Mouse (Mus musculus): ENCODE results near the gene Prf1. TPM values are rescaled to one million over a fixed set of nuclear protein-coding genes. Genes with fewer than 3 reads are reported as not detected.

Gene Prf1
- 0.07 TPM in 1 of 2 replicates, not detected in the other for polyA plus RNA-seq (2014; fragmentation: Nextera tagmentation; extraction: Ambion mirVana)

DNA sequence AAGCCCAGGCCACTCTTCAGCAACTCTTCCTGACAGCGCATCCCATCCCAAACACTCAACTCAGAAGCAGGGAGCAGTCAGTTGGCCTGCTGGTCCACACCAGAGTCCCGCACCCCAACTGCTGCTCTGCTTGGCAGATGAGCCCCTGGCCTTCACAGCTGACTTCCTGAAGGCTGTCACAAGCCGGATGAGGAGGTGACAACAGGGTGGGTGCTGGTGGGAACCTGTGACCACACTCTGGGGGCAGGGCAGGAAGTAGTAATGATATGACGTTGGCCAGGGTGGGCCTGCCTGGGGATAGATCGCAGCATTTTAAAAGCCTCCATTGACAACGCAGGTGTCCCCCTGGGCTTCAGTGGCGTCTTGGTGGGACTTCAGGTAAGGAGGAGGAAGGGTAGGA lies at the start of gene Prf1:
Prf1 (plus strand) TSS at position 357 of the 400 bp plus-strand sequence.
- H3K4me1 ChIP-seq (ENCODE audit: control insufficient read depth, insufficient read depth, low read length) = no peaks in the 10 kb centered on the region

DNA sequence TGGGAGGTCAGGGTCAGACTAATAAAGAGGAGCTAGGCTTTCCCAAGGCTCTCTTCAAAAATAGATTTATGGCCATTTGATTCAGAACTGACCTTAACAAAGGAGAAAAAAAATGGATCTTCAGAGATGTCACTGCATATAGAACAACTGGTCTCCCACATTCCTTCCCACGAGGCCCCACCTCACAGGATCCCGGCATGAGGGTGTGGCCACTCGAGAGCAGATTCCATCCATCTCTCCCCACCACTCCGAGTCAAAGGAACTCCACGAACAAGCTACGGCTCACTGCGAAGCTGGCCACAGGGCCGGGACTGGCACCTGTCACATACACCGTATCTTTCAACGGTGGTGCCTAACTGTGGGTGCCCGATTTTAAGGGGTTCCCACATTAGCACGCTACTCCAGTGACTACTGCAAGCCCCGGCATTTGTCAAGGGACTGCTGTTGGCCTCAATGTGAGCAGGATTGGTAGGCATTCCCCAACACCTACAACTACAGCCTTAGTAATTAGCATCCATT lies 49.0 kb upstream of the Prf1 start:
- 88% methylated on average over 13 of the region's 13 CpGs for WGBS
- no peak for DNase-seq (ENCODE audit: low spot score, missing footprints)
- H3K4me1 ChIP-seq (ENCODE audit: control insufficient read depth, insufficient read depth, low read length) = peaks cover 4% of the 10 kb centered on the region; the same call in 1 of the 2 replicates

More for the DNA sequence above, at the start of gene Prf1:
- Histone ChIP-seq H3K27ac (ENCODE audit: low read depth, low read length) (no peak within 1 kb of the TSS), H3K9me3 (ENCODE audit: control insufficient read depth, low read length) (no peaks in the 10 kb centered on the region), H3K4me3 (ENCODE audit: low read depth, low read length) (no peak within 1 kb of the TSS), H3K36me3 (ENCODE audit: control insufficient read depth, insufficient read depth, low read length) (no peaks in the 10 kb centered on the region), H3K4me2 (no peak within 1 kb of the TSS), H3K9ac (ENCODE audit: low read length) (no peak within 1 kb of the TSS), H3K27me3 (ENCODE audit: control insufficient read depth, insufficient read depth, low read length) (no peaks in the 10 kb centered on the region)
- 91% methylated on average over 7 of the region's 7 CpGs for WGBS
- ATAC-seq (ENCODE audit: low FRiP score) = no peak
- DNase-seq (ENCODE audit: low spot score, missing footprints) = no peak

DNA sequence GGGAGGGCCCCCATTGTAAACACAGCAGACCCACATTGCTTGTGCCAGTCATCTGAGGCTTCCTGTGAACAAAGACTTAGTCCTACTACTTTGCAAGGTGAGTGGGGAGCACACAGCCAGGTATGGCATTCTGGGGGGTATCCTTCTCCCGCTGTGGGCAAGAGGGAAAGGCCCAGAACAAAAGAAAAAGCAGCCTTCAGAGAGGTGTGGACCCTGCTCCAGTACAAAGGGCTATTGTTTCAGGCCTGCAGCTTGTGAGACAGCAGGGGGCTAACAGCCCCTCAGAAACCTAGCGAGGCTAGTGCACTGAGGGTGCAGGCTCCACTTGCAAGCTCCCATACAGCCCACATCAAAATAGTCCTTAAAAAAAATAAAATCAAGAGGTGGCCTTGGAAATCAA lies 47.7 kb upstream of the Prf1 start:
- H3K27ac ChIP-seq (ENCODE audit: low read depth, low read length) = no peak overlapping the region
- 11% methylated on average over 2 of the region's 2 CpGs for WGBS
- no peaks in the 10 kb centered on the region for H3K27me3 ChIP-seq (ENCODE audit: control insufficient read depth, insufficient read depth, low read length)

More for the DNA sequence above, 49.0 kb upstream of the Prf1 start:
- Histone ChIP-seq H3K4me2 (no peak overlapping the region), H3K27me3 (ENCODE audit: control insufficient read depth, insufficient read depth, low read length) (no peaks in the 10 kb centered on the region), H3K9ac (ENCODE audit: low read length) (no peak overlapping the region), H3K27ac (ENCODE audit: low read depth, low read length) (no peak overlapping the region), H3K9me3 (ENCODE audit: control insufficient read depth, low read length) (no peaks in the 10 kb centered on the region), H3K4me3 (ENCODE audit: low read depth, low read length) (no peak overlapping the region), H3K36me3 (ENCODE audit: control insufficient read depth, insufficient read depth, low read length) (no peaks in the 10 kb centered on the region)
- ATAC-seq (ENCODE audit: low FRiP score) = no peak

DNA sequence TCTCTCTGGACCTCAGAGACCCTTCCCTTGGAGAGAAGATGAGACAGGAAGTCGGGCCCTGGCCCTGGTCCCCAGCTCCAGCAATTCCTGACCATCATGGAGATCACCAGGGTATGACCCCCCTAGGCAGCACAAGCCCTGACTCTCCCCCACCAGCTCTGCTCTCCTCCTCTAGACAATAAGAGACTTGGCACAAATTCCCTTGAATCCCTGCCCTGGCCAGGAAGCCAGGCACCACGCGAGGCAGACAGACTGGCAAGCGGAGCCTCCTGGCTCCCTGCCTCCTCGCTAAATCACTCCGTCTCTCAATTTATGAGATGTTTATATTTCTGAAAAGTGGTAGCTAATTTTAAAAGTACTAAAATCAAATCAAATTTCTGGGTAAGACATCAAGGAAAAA lies 42.9 kb upstream of the Prf1 start:
- Histone ChIP-seq H3K9ac (ENCODE audit: low read length) (no peak overlapping the region), H3K9me3 (ENCODE audit: control insufficient read depth, low read length) (no peaks in the 10 kb centered on the region)
- no peak for DNase-seq (ENCODE audit: low spot score, missing footprints)

More for the DNA sequence above, 47.7 kb upstream of the Prf1 start:
- no peak for ATAC-seq (ENCODE audit: low FRiP score)
- H3K36me3 ChIP-seq (ENCODE audit: control insufficient read depth, insufficient read depth, low read length) = no peaks in the 10 kb centered on the region
- peaks cover 4% of the 10 kb centered on the region; the same call in 1 of the 2 replicates for H3K4me1 ChIP-seq (ENCODE audit: control insufficient read depth, insufficient read depth, low read length)
- H3K4me3 ChIP-seq (ENCODE audit: low read depth, low read length) = no peak overlapping the region
- peak overlapping the region; percentile 9; the same call in 1 of the 2 replicates for H3K9ac ChIP-seq (ENCODE audit: low read length)
- H3K9me3 ChIP-seq (ENCODE audit: control insufficient read depth, low read length) = no peaks in the 10 kb centered on the region
- no peak overlapping the region for H3K4me2 ChIP-seq
- no peak for DNase-seq (ENCODE audit: low spot score, missing footprints)

DNA sequence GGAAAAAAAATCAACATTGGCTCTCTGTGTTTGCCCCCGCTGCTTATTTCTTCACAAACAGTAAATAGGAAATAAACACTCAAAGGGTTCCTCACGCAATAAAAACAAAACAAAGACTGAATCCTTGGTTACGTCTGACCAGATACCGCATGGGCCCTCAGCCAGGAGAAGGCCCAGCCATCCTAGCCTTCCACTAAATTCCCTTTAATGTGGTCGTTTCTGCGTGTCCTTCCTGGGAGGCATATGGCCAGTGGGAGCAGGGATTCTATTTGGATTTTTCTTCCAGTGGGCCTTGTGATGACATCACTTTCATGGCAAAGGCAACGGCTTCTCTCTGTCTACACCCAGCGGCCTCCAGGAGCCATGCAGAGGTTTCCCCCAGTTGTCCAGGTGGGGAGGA lies 42.4 kb upstream of the Prf1 start:
- H3K9ac ChIP-seq (ENCODE audit: low read length) = no peak overlapping the region
- DNase-seq (ENCODE audit: low spot score, missing footprints) = no peak
- 89% methylated on average over 8 of the region's 8 CpGs for WGBS
- H3K4me1 ChIP-seq (ENCODE audit: control insufficient read depth, insufficient read depth, low read length) = no peaks in the 10 kb centered on the region
- H3K4me3 ChIP-seq (ENCODE audit: low read depth, low read length) = no peak overlapping the region
- H3K36me3 ChIP-seq (ENCODE audit: control insufficient read depth, insufficient read depth, low read length) = no peaks in the 10 kb centered on the region
- H3K9me3 ChIP-seq (ENCODE audit: control insufficient read depth, low read length) = no peaks in the 10 kb centered on the region
- no peaks in the 10 kb centered on the region for H3K27me3 ChIP-seq (ENCODE audit: control insufficient read depth, insufficient read depth, low read length)
- ATAC-seq (ENCODE audit: low FRiP score) = no peak
- no peak overlapping the region for H3K4me2 ChIP-seq
- no peak overlapping the region for H3K27ac ChIP-seq (ENCODE audit: low read depth, low read length)

More for the DNA sequence above, 42.9 kb upstream of the Prf1 start:
- Histone ChIP-seq H3K4me3 (ENCODE audit: low read depth, low read length) (no peak overlapping the region), H3K4me2 (no peak overlapping the region), H3K36me3 (ENCODE audit: control insufficient read depth, insufficient read depth, low read length) (no peaks in the 10 kb centered on the region), H3K4me1 (ENCODE audit: control insufficient read depth, insufficient read depth, low read length) (peaks cover 1% of the 10 kb centered on the region; the same call in 1 of the 2 replicates), H3K27ac (ENCODE audit: low read depth, low read length) (no peak overlapping the region), H3K27me3 (ENCODE audit: control insufficient read depth, insufficient read depth, low read length) (no peaks in the 10 kb centered on the region)
- WGBS = 92% methylated on average over 6 of the region's 6 CpGs
- ATAC-seq (ENCODE audit: low FRiP score) = no peak

DNA sequence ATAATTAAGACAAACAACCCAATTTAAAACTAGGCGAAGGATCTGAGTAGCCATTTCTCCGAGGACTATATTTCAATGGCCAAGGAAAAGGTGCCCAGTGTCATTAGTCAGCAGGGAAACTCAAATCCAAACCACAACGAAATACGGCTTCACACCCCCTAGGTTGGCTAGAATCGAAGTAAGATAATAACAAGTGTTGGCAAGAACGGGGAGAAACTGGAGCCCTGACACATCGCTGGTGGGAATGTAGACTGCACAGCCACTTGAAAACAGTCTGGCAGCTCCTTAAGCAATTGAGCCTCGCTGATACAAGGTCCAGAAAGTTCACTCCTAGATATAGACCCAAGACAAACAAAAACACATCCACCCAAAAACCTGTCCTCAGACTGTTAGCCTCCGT lies 41.0 kb upstream of the Prf1 start:
- Histone ChIP-seq H3K27ac (ENCODE audit: low read depth, low read length) (no peak overlapping the region), H3K27me3 (ENCODE audit: control insufficient read depth, insufficient read depth, low read length) (no peaks in the 10 kb centered on the region), H3K36me3 (ENCODE audit: control insufficient read depth, insufficient read depth, low read length) (no peaks in the 10 kb centered on the region), H3K9me3 (ENCODE audit: control insufficient read depth, low read length) (no peaks in the 10 kb centered on the region), H3K9ac (ENCODE audit: low read length) (no peak overlapping the region), H3K4me1 (ENCODE audit: control insufficient read depth, insufficient read depth, low read length) (no peaks in the 10 kb centered on the region), H3K4me2 (no peak overlapping the region), H3K4me3 (ENCODE audit: low read depth, low read length) (no peak overlapping the region)
- 92% methylated on average over 9 of the region's 9 CpGs for WGBS
- ATAC-seq (ENCODE audit: low FRiP score) (no peak), DNase-seq (ENCODE audit: low spot score, missing footprints) (no peak)

DNA sequence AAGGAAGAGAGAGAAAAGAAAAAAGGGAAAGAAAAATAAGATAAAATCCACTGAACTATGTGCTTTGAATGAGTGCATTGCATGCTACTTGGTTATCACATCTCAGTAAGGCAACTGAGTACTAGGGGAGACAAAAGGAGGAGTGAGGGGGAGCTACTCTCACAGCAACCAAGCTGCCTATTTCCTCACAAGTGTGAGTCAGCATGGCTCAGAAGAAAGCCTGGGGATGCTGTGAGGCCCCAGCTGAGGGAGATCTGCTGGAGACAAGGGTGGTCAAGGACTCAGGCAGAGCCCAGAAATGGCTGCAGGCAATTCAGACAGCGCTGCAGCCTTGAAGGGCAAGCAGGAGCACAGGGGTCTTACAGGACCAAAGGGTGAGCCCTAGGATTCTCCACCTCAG lies 39.5 kb upstream of the Prf1 start:
- 89% methylated on average over 1 of the region's 1 CpGs for WGBS
- H3K27ac ChIP-seq (ENCODE audit: low read depth, low read length) = no peak overlapping the region
- H3K9me3 ChIP-seq (ENCODE audit: control insufficient read depth, low read length) = no peaks in the 10 kb centered on the region
- no peaks in the 10 kb centered on the region for H3K4me1 ChIP-seq (ENCODE audit: control insufficient read depth, insufficient read depth, low read length)
- no peak for ATAC-seq (ENCODE audit: low FRiP score)
- DNase-seq (ENCODE audit: low spot score, missing footprints) = no peak
- no peak overlapping the region for H3K4me3 ChIP-seq (ENCODE audit: low read depth, low read length)
- no peak overlapping the region for H3K4me2 ChIP-seq
- H3K27me3 ChIP-seq (ENCODE audit: control insufficient read depth, insufficient read depth, low read length) = no peaks in the 10 kb centered on the region
- no peak overlapping the region for H3K9ac ChIP-seq (ENCODE audit: low read length)
- no peaks in the 10 kb centered on the region for H3K36me3 ChIP-seq (ENCODE audit: control insufficient read depth, insufficient read depth, low read length)

DNA sequence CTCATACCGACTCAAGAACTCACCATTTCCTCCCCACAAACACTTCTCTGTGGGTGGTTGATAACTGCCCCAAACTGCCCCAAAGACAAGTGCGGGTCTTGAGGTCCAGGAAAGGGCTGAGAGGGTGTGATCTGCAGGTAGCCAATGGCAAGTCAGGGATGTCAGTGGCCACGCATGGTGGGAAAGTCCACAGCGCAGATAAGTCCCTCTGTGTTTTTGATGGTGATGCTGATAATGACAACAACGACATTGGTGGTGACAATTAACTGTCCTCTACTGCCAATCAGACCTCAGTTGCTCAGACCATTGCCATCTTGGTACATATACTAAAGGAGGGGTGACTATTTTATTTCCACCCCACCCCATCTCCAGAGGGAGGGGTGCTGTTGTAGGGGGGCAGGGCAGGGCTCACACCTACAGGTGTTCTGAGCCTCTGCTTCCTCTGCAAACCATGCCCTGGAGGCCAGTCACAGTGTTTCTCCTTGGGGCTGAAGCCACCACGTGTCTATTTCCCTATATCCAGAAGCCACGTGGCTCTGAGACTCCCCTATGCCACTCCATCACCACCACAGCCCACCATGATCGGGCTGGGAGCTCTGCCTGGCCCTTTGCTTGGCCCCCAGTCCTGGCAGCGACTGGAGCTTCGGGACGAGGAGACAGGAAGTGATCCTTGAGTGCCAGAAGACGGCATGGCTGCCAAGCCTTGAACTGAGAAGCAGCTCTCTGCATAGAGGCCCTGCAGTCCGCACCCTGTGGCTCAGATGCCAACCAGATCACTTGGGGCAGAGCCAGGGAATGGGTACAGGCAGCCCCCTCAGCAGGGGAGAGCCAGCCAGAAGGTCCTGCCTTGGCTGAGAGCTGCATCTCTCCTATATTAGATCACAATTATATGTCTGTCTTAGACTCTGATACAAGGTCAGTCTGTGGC lies 36.1 kb upstream of the Prf1 start:
- WGBS = 76% methylated on average over 13 of the region's 13 CpGs
- no peaks in the 10 kb centered on the region for H3K9me3 ChIP-seq (ENCODE audit: control insufficient read depth, low read length)
- no peak overlapping the region for H3K9ac ChIP-seq (ENCODE audit: low read length)
- DNase-seq (ENCODE audit: low spot score, missing footprints) = no peak
- H3K27me3 ChIP-seq (ENCODE audit: control insufficient read depth, insufficient read depth, low read length) = no peaks in the 10 kb centered on the region
- ATAC-seq (ENCODE audit: low FRiP score) = no peak
- no peak overlapping the region for H3K4me3 ChIP-seq (ENCODE audit: low read depth, low read length)
- H3K27ac ChIP-seq (ENCODE audit: low read depth, low read length) = no peak overlapping the region
- H3K4me1 ChIP-seq (ENCODE audit: control insufficient read depth, insufficient read depth, low read length) = no peaks in the 10 kb centered on the region
- no peaks in the 10 kb centered on the region for H3K36me3 ChIP-seq (ENCODE audit: control insufficient read depth, insufficient read depth, low read length)
- H3K4me2 ChIP-seq = no peak overlapping the region

DNA sequence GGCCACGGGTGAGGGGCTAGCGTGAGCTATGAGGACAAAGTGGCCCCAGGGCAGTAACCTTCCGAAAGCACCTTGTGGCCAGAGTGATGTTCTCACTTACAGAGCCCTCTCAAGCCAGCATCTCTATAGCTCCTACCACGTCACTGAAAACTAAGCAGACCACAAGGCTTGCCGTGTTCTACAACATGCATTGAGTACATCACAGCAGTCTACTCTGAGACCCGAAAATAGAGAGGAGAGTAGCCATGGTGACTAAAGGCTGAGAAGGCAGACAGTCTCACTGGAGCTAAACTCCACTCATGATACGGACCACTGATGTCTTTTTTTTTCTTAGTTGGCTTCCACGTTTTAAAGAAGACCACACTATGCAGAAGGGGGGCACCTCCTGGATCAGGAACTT lies 34.0 kb upstream of the Prf1 start:
- DNase-seq (ENCODE audit: low spot score, missing footprints) = no peak
- Histone ChIP-seq H3K4me1 (ENCODE audit: control insufficient read depth, insufficient read depth, low read length) (no peaks in the 10 kb centered on the region), H3K27ac (ENCODE audit: low read depth, low read length) (no peak overlapping the region), H3K9me3 (ENCODE audit: control insufficient read depth, low read length) (no peaks in the 10 kb centered on the region), H3K36me3 (ENCODE audit: control insufficient read depth, insufficient read depth, low read length) (no peaks in the 10 kb centered on the region), H3K4me2 (no peak overlapping the region), H3K9ac (ENCODE audit: low read length) (no peak overlapping the region), H3K27me3 (ENCODE audit: control insufficient read depth, insufficient read depth, low read length) (no peaks in the 10 kb centered on the region), H3K4me3 (ENCODE audit: low read depth, low read length) (no peak overlapping the region)
- ATAC-seq (ENCODE audit: low FRiP score) = no peak
- 81% methylated on average over 8 of the region's 8 CpGs for WGBS

Measured in midbrain, embryonic 11.5 days (tissue).